In genomic region chr19:32292782-32293776, GRCm38 (mm10) we compare ENCODE assay signal across 8 mouse cellular contexts.
DNase-seq lines count a peak whose midpoint lies in the region; ATAC-seq and TF ChIP-seq lines count a peak whose summit lies in the region.
"Had no signal": no experiment of that assay in that cellular context is flagged by ENCODE, and none has a peak within 500 bp of the region (broad histone marks: within the 10 kb centered on the region; RNA-seq: fewer than 3 reads in every experiment).

No protein-coding gene starts in this region.

- WGBS in kidney, postnatal 0 days = 50% methylated on average over 12 of the region's 12 CpGs
- WGBS in liver, embryonic 16.5 days (ENCODE audit: insufficient replicate concordance) = 52% methylated on average over 12 of the region's 12 CpGs

- H3K4me3 ChIP-seq in kidney, postnatal 0 days (replicated peaks; ENCODE audit: low read depth, low read length) = no peak overlapping the region; the same call in 1 of the 2 replicates
- peak overlapping the region; percentile 46 for H3K4me3 ChIP-seq in bone marrow macrophage, adult 2 months (ENCODE audit: insufficient read depth, low read length)
- H3K4me3 ChIP-seq in liver, embryonic 16.5 days (ENCODE audit: low read depth, low read length) = no peak overlapping the region

- no peaks in the 10 kb centered on the region for H3K27me3 ChIP-seq in kidney, postnatal 0 days (ENCODE audit: insufficient read depth, low read length)
- no peaks in the 10 kb centered on the region for H3K27me3 ChIP-seq in liver, embryonic 16.5 days (ENCODE audit: control insufficient read depth, insufficient read depth, low read depth, low read length)

- H3K36me3 ChIP-seq in kidney, postnatal 0 days (ENCODE audit: insufficient read depth, low read length) = no peaks in the 10 kb centered on the region
- H3K36me3 ChIP-seq in liver, embryonic 16.5 days (ENCODE audit: control insufficient read depth, insufficient read depth) = no peaks in the 10 kb centered on the region

- peaks cover 22% of the 10 kb centered on the region for H3K4me1 ChIP-seq in kidney, postnatal 0 days (replicated peaks; ENCODE audit: insufficient read depth, low read length)
- H3K4me1 ChIP-seq in bone marrow macrophage, adult 2 months (ENCODE audit: control insufficient read depth, insufficient read depth, low read length) = peaks cover 29% of the 10 kb centered on the region
- H3K4me1 ChIP-seq in liver, embryonic 16.5 days (ENCODE audit: control insufficient read depth, low read depth, low read length) = peaks cover 9% of the 10 kb centered on the region

- peak; percentile 67; the same call in 1 of the 2 replicates for ATAC-seq in kidney, postnatal 0 days (replicated peaks; ENCODE audit: low FRiP score, low read depth)
- no peak for ATAC-seq in liver, embryonic 16.5 days (ENCODE audit: low read depth)

- H3K27ac ChIP-seq in kidney, postnatal 0 days = peak overlapping the region; percentile 67
- H3K27ac ChIP-seq in bone marrow macrophage, adult 2 months (ENCODE audit: insufficient read depth, low read depth, low read length) = peak overlapping the region; percentile 56
- H3K27ac ChIP-seq in liver, embryonic 16.5 days (ENCODE audit: low read length) = 0 out of 2 replicates have a peak overlapping the region, but pooled peaks have one; percentile 15

- H3K9me3 ChIP-seq in kidney, postnatal 0 days (replicated peaks; ENCODE audit: low read length) = no peaks in the 10 kb centered on the region
- no peaks in the 10 kb centered on the region for H3K9me3 ChIP-seq in liver, embryonic 16.5 days (replicated peaks; ENCODE audit: control insufficient read depth, low read length)

- H3K4me2 ChIP-seq in kidney, postnatal 0 days (ENCODE audit: low read length) = peak overlapping the region; percentile 43
- no peak overlapping the region for H3K4me2 ChIP-seq in liver, embryonic 16.5 days (ENCODE audit: low read depth, low read length)

- DNase-seq in kidney, postnatal 0 days (ENCODE audit: low spot score) = peak; percentile 59
- DNase-seq in kidney, postnatal 10 days = no peak
- DNase-seq in CD4-positive, CD25-positive, alpha-beta regulatory T cell, adult 2 months (ENCODE audit: low read depth, low spot score) = peak; percentile 61
- DNase-seq in cerebellum, adult 18-20 months = no peak
- DNase-seq in right cerebral cortex, postnatal 10 days (ENCODE audit: low spot score in 2 of 2) = no peak
- DNase-seq: layer of hippocampus, postnatal 36 days had no signal

- TF ChIP-seq CTCF in kidney, postnatal 0 days (IDR thresholded peaks at IDR 0.05; ENCODE audit: low read depth) = no peak
- TF ChIP-seq CTCF in bone marrow macrophage, adult 2 months (IDR thresholded peaks at IDR 0.05; ENCODE audit: low read depth, low read length) = no peak

- no peak overlapping the region for H3K9ac ChIP-seq in kidney, postnatal 0 days (ENCODE audit: low read depth, low read length)
- no peak overlapping the region for H3K9ac ChIP-seq in liver, embryonic 16.5 days (ENCODE audit: low read depth, low read length)

- TF ChIP-seq POLR2A in bone marrow macrophage, adult 2 months (IDR thresholded peaks at IDR 0.05; ENCODE audit: borderline replicate concordance, low read depth, low read length) = no peak

Comparison
In these comparisons a context has a peak if more than half of its experiments do, and no peak if none do; other contexts are left out.
1. DNase-seq: peak in kidney, postnatal 0 days (single experiment) and CD4-positive, CD25-positive, alpha-beta regulatory T cell, adult 2 months (single experiment); none in kidney, postnatal 10 days (single experiment), cerebellum, adult 18-20 months (0 of 2) and right cerebral cortex, postnatal 10 days (0 of 2).
2. H3K27ac ChIP-seq: peak in every context shown above with its lines; median percentile 67 in kidney, postnatal 0 days; 56 in bone marrow macrophage, adult 2 months; 15 in liver, embryonic 16.5 days.